Mouse (Mus musculus) bone marrow macrophage, adult 2 months (primary cell): ENCODE measurements at regions not wholly inside any gene's neighbourhood (a gene's known extent, or its start where the extent isn't known, plus 50 kb on each side); places are given as distances from the start of the nearest gene placed in this dataset.

Experiments
- CTCF ChIP-seq: IDR thresholded peaks from 2 replicates; pipeline ENCODE4 v1.5.1; 2012; ENCODE audit warnings: low read depth, mild to moderate bottlenecking, low read length, moderate library complexity
- POLR2A ChIP-seq: IDR thresholded peaks from 2 replicates; pipeline ENCODE4 v1.6.1; 2012; ENCODE audit warnings: mild to moderate bottlenecking, low read depth, low read length, borderline replicate concordance

DNA sequence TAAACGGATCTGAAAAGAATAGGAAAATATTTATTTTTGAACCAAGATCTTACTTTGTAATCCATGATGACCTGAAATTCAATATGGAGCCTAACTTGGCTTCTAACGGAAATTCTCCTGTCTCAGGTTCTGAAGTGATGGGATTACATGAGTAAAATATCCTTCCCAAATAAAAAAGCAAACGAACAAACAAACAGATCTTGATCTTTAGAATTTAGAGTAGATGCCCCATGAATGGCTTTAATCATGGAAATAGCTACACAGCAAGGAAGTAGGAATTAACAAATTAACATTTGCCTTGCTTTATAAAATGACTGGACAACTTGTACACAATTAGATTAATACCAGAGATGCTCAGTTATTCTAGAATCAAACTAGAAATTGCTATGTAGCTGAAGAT, 243.8 kb downstream of the Mef2c start:
- TF ChIP-seq CTCF (no peak), POLR2A (no peak)
